Mouse (Mus musculus) stomach, postnatal 0 days (tissue): Measurements from ENCODE around the gene Zfp9.

Experiments
- CTCF ChIP-seq: IDR thresholded peaks from 2 replicates; pipeline ENCODE4 v1.5.1; 2016; ENCODE audit warnings: antibody characterized with exemption, low read depth, mild to moderate bottlenecking, moderate library complexity
- EP300 ChIP-seq: optimal IDR thresholded peaks from 2 replicates; pipeline ENCODE3; 2016; ENCODE audit warnings: antibody characterized with exemption

DNA sequence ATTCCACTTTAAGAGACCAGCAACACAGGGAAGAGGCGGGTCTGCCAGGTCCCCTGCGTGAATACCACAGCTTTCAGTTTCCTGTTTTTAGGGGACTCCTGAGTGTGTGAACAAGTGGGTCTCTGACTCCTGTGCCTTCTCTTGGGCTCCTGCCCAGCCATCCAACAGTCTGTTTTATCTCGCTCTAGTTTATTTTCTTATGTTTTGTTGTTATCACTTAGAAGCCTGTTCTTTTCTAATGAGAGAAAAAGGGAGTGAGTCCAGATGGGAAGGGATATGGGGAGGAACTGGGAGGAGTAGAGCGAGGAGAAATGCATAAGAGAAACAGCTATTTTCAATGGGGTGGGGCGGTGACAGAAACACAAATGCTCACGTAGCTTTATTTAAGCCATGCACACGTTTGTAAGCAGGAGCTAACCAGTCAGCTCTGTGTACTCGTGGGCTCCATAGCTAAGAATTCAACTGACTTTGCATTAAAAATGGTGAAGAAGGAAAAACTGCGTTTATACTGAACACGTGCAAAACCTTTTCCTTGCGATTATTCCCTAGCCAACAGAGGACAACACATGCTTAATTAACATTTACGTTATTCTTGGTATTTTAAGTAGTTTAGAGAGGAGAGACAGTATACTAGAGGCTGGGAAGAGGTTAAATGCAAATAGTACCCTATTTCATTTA lies 34.4 kb upstream of the Zfp9 start:
- no peak for TF ChIP-seq CTCF
- no peak for TF ChIP-seq EP300
